Comparison of ENCODE assay signal across 8 mouse cellular contexts in genomic region chr10:57784131-57784875, GRCm38 (mm10). TPM values are rescaled to one million over a fixed set of nuclear protein-coding genes. Genes with fewer than 3 reads are reported as not detected.
DNase-seq lines count a peak whose midpoint lies in the region; ATAC-seq and TF ChIP-seq lines count a peak whose summit lies in the region.

No protein-coding gene starts in this region.

- TF ChIP-seq CTCF in cerebellum, adult 2 months (IDR thresholded peaks at IDR 0.05; ENCODE audit: borderline replicate concordance, insufficient read depth, low read depth, low read length), result no peak

- H3K4me3 ChIP-seq in cerebellum, adult 2 months (replicated peaks; ENCODE audit: insufficient read depth, low read depth, low read length), result peak overlapping the region; percentile 4
- H3K4me3 ChIP-seq in forebrain, embryonic 16.5 days (replicated peaks; ENCODE audit: low read length), result peak overlapping the region; percentile 41

- 30% methylated on average over 7 of the region's 7 CpGs for WGBS in cerebellum, adult 2 months
- under 1% methylated on average over 7 of the region's 7 CpGs for WGBS in forebrain, embryonic 16.5 days

- H3K9ac ChIP-seq in forebrain, embryonic 16.5 days (replicated peaks; ENCODE audit: low read depth, low read length), result peak overlapping the region; percentile 31

- no peaks in the 10 kb centered on the region for H3K4me1 ChIP-seq in cerebellum, adult 2 months (ENCODE audit: control insufficient read depth, insufficient read depth, low read length)
- H3K4me1 ChIP-seq in forebrain, embryonic 16.5 days (replicated peaks; ENCODE audit: control insufficient read depth, insufficient read depth, low read length), result peaks cover 27% of the 10 kb centered on the region

- H3K27ac ChIP-seq in cerebellum, adult 2 months (ENCODE audit: insufficient read depth, low read length), result no peak overlapping the region
- H3K27ac ChIP-seq in forebrain, embryonic 16.5 days (ENCODE audit: low read length), result peak overlapping the region; percentile 92

- intact Hi-C loops in heart, postnatal 36 days (cut with DNase I), result no loop called here

- peak overlapping the region; percentile 51 for H3K4me2 ChIP-seq in forebrain, embryonic 16.5 days (ENCODE audit: low read length)

- no peak for TF ChIP-seq POLR2A in cerebellum, adult 2 months (IDR thresholded peaks at IDR 0.05; ENCODE audit: borderline replicate concordance, insufficient read depth, low read length)

- no peaks in the 10 kb centered on the region for H3K27me3 ChIP-seq in cerebellum, adult 2 months (ENCODE audit: control insufficient read depth, insufficient read depth, low read length)
- H3K27me3 ChIP-seq in forebrain, embryonic 16.5 days (replicated peaks; ENCODE audit: control insufficient read depth, insufficient read depth, low read length), result no peaks in the 10 kb centered on the region

- DNase-seq in R1 (ENCODE audit: low read depth, low spot score), result peak; percentile 49
- DNase-seq in cerebellum, adult 2 months, result peak; percentile 74 to 81
- DNase-seq in heart, postnatal 36 days, result peak; percentile 25 to 46
- DNase-seq in layer of hippocampus, adult 9-11 months, result peak; percentile 76
- peak; percentile 58 for DNase-seq in lung, postnatal 14 days
- DNase-seq in right cerebral cortex, postnatal 10 days (ENCODE audit: low spot score in 2 of 2), result peak; percentile 95

- H3K36me3 ChIP-seq in forebrain, embryonic 16.5 days (ENCODE audit: control insufficient read depth, insufficient read depth), result no peaks in the 10 kb centered on the region

- no peaks in the 10 kb centered on the region for H3K9me3 ChIP-seq in forebrain, embryonic 16.5 days (ENCODE audit: control insufficient read depth, low read length)

- peak; percentile 84 for ATAC-seq in forebrain, embryonic 16.5 days
- ATAC-seq in erythroid progenitor cell, adult 5-6 weeks (replicated peaks; ENCODE audit: low FRiP score, poor library complexity, severe bottlenecking), result no peak

RNA-seq across cellular contexts. Expression of gene Fabp7, which starts 0.4 kb away (rescaled TPM):
- 109 and 131 TPM in 2 replicates for polyA plus RNA-seq in cerebellum, adult 2 months (2012; rRNA removed)
- 1,407 and 1,717 TPM in 2 replicates for polyA plus RNA-seq in forebrain, embryonic 16.5 days (2015; fragmentation: Nextera tagmentation; extraction: Ambion mirVana)
- 1 to 10 TPM in 1 of 2 experiments, under 1 TPM in 1; 0.64 to 1.0 TPM for total RNA-seq in heart, postnatal 36 days (2021)
- total RNA-seq in erythroid progenitor cell, adult 5-6 weeks (2015; ENCODE audit: low replicate concordance), result not detected in 2 replicates
- total RNA-seq in erythroid progenitor cell, adult 5-6 weeks (2017; ENCODE audit: low replicate concordance), result not detected in 2 replicates

RNA-seq across cellular contexts. Expression of gene Smpdl3a, which starts 9.8 kb away (rescaled TPM):
- 29.6 and 37.7 TPM in 2 replicates for polyA plus RNA-seq in cerebellum, adult 2 months (2012; rRNA removed)
- 17.3 and 19.5 TPM in 2 replicates for polyA plus RNA-seq in forebrain, embryonic 16.5 days (2015; fragmentation: Nextera tagmentation; extraction: Ambion mirVana)
- 10 to 100 TPM; 59.1 to 64.4 TPM for total RNA-seq in heart, postnatal 36 days (2021)
- total RNA-seq in erythroid progenitor cell, adult 5-6 weeks (2015; ENCODE audit: low replicate concordance), result 58.0 and 58.7 TPM in 2 replicates
- 13.6 and 15.8 TPM in 2 replicates for total RNA-seq in erythroid progenitor cell, adult 5-6 weeks (2017; ENCODE audit: low replicate concordance)

Comparison
In these comparisons a context has a peak if more than half of its experiments do, and no peak if none do; other contexts are left out.
1. DNase-seq: peak in every context shown above with its lines; median percentile 95 in right cerebral cortex, postnatal 10 days; 78 in cerebellum, adult 2 months; 76 in layer of hippocampus, adult 9-11 months; 58 in lung, postnatal 14 days; 49 in R1; 36 in heart, postnatal 36 days.